Mouse (Mus musculus): ENCODE measurements at regions not wholly inside any gene's neighbourhood (a gene's known extent, or its start where the extent isn't known, plus 50 kb on each side); places are given as distances from the start of the nearest gene placed in this dataset.

DNA sequence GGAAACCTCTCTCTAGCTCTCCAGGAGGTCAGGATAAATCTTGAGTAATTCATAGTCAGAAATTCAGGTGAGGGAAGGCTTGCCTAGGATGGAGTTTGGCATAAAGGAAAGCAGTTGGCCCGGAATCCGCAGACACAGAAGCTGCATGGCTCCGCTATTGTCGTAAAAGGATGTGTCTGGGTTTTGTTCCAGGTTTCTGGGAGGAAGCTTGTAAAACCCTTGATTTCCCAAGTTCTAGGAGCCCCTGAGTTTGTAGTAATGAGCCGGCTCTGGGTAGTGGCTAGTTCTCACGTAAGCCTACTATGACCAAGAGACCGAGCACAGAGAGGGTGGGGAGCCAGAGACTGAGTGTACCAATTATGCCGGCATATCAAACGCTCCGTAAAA lies 52.7 kb upstream of the Gm21915 start:
- DNase-seq (ENCODE audit: low spot score in 2 of 2), result no peak

DNA sequence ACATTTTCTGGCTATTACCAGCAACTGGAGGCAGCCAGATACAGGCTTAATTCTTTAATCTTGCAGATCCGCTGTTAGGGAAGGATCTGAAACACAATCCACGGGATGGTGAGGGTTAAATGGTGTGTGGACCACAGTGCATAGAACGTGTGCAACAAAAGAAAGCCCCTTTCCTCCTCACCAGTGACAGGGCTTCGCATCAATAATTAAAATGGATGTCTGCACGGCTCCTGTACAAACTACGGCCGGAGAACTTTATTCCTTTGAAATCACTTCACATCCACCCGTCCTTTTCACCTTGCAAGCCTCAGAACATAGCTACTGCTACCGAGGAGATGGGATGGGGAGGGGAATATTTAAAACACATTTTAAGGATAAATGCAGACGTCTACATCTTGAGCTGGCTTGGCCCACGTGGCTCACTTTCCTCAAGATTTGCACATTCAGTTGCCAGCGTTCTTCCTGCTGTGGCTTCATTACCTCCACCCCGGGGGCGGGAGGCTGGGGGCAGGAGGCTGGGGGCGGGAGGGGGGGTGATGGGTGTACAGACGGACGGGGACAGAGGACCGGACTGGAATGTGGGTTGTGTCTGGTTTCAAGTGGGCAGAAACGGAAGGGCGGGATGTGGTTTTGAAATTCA lies 53.3 kb upstream of the Gm21915 start:
- DNase-seq (ENCODE audit: low spot score in 2 of 2), result no peak

DNA sequence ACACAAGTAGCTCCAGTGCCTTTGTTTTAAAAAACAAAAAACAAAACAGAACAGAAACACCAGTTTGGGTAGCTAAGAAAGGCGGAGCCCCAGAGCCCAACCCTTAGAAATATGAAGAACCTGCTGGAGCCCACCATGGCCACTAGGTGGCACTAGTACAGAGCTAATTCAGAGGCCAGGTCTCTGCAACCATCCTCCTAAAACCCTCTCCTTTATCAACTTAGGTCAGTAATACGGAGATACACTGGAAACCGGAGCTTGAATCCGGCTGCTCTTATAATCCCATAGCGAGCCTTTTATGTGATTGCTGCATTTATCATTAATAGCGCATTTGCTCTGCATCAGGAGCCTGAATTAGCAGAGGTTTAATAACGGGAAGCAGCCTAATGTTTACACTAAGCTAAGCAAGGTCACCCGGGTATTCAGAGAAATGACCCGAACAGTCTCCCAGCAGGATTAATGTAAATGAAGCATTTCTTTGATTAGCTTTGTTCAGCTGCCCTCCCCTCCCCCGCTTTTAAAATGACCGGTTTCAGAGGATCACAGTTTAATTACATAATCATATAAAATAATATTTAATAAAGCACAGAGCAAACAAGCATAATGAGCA lies 53.9 kb upstream of the Gm21915 start:
- peak; percentile 44 to 70 for DNase-seq (ENCODE audit: low spot score in 2 of 2)

DNA sequence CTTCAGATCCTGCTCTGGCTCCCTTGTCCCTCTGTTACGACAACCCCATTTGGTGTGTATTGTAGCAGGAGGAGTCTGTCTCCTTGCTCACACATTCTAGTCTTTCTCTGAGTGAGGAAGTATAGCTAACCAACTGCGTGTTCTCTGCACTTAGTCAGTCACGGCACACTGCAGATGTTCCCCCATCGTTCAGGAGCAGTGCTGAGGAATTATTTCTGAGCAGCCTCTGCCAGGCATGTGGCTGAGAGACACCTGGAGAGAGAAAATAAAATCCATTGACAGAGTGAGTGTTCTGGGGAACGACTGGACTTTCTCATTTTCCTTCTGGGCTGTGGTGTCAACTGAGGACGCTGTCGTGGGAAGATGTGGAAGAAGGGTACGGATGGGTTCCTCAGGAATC lies 54.5 kb upstream of the Gm21915 start:
- no peak for DNase-seq (ENCODE audit: low spot score in 2 of 2)

DNA sequence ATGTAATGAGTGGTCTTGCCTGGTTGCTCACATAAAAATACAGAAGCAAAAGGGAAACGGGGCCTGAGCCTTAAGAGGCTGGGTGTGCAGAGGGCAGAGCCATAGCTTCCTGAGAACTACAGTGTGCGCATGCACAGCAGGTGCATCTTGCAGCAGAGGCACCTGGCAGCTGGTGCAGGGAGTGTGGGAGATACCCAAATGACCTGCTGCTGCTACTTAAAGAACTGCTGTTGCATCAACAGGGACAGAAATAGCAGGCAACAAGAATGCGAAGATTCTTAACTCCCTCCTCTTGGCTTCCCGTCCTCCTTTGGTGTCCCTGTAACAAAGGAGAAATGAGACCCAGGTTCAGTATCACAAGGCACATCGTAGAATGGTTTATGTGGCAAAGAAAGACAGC lies 56.3 kb upstream of the Gm21915 start:
- DNase-seq (ENCODE audit: low spot score in 2 of 2), result no peak

DNA sequence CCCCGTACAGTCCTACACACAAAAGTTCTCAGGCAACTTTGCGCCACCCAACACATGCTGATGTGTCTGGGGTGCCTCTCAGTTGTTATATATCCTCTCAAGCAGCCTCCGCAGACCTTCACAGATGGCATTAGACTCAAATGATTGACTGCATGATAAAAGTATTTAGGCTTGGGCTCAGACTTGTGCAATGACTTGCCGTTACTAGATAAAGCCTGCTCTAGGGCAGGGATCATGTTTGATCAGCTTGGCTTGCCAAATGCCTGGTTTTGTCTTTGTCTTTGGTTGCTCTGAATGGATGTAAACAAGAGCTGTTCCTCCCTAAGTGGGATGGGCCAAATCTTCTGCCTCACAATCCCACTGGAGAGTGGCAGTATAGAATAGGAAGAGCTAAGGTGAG lies 57.2 kb upstream of the Gm21915 start:
- no peak for DNase-seq (ENCODE audit: low spot score in 2 of 2)

DNA sequence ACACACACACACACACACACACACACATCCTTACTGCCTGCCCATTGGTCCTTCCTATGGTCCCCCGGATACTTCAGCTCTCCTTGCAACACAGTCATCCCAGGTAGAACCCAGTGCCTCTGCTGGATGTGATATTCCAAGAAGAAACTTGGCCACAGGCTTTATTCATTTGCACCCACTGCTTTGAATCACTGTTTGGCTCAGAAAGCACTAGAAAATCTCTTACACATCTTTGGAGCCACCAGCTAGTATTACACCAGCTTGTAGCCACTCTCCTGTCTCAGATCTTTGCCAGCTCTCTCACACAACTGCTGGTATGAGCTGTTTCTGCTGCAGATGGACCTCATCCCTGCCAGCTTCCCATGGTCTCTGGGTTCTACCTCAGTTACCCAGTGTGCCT lies 57.7 kb upstream of the Gm21915 start:
- DNase-seq (ENCODE audit: low spot score in 2 of 2), result no peak

DNA sequence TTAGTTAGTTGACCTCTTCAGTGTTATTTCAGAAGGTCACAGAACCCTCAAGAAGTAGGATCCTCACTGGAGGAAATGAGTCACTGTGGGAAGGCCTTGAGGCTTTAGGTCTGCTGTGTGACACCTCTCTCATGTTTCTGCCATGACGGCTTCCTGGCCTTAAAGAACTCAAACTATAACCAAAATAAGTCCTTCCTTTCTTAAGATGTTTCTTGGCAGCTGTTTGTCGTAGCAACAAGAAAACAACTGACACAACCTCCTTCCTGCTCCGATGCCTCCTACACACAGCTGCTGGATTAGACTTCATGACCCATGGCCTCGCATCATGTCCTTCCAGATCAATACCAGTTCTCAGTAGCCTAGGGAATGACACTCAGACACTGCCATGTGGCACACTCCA lies 58.1 kb upstream of the Gm21915 start:
- no peak for DNase-seq (ENCODE audit: low spot score in 2 of 2)

DNA sequence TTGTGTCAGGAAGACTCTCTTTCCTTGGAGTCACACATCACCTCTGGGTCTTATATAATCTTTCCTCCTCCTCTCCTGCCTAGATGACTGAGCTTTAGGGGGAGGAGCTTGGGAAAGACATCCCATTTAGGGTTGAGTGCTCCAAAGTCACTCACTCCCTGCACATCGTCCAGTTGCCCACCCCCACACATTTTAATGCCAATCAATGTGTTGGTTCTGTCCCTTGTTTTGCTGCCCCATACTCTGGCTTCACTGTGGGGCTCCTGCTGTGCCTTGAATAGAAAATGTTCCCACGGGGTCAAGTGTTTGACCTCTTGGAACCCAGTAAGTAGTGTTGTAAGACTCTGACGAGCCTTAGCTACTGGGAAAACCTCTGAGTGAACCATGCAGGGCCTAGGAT lies 58.8 kb upstream of the Gm21915 start:
- DNase-seq (ENCODE audit: low spot score in 2 of 2), result no peak

DNA sequence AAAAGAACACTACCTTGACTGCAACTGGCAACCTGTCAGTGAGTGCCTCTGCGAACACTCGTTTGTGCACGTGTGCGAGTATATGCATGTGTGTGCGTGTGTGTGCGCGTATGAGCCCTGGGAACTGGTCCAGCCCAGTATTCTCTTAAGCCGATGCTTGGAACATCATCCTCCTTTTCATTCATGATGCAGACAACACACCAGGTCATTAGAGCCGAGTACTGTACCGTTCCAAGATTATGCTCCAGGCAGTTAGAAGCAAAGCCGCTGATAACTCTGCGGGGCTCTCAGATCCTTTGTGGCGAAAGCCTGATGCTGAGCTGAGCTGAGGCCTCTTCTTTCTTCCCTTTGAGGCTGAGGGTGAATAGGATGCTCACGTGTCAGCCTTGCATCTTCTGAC lies 61.8 kb upstream of the Gm21915 start:
- no peak for DNase-seq (ENCODE audit: low spot score in 2 of 2)

DNA sequence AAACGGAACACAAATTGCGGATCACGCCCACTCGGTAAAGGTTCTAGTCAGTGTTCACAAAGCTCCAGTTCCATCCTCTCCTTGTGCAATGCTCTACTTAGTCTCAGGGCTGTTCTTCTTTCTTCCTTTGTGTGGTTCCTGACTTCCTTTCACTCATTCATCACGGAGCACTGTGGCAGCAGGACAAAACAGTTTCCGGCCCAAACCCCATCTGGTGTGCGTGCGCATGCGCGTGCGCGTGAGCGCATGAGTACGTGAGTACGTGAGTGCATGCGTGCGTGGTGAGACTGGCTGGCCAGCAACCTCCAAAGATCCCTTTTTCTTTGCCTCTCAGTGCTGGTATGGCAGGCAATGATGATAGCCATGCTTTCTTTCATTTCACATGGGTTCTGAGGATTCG lies 62.5 kb upstream of the Gm21915 start:
- no peak for DNase-seq (ENCODE audit: low spot score in 2 of 2)

DNA sequence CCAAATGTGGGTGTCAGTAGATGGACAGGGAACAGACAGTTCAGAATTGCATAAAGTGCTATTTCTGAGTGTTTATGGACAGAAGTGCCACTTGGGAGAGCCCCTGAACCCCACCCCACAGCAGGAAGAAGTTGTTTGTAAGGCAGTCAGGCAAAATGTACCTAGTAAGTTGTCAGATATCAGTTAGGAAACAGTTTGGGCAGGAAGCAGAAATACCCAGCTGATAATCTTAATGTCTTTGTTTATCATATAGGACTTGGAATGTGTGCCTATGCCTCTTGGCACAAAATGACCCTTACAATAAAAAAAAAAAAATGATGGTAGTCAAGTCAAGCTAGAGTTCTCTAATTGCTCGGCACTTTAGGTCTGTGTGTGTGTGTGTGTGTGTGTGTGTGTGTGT lies 66.9 kb upstream of the Gm21915 start:
- no peak for DNase-seq (ENCODE audit: low spot score in 2 of 2)

DNA sequence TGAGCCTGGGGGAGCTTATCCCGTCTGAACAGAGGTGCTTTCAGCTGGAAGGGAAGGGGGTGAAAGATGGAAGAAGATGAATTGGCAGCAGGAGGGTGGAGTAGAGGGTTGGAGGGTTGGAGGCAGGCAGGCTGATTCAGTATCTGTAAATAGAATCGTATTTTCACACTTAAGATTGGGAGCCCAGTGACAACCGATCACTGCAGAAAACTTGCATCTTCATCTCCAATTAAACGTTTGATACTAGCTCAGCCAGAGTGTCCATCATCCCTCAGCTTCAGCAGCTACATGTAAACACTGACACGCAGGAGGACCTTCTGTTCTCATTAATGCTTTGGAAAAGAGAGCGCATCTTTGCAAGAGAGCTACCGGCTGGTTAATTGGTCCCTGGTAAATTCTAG lies 67.2 kb upstream of the Gramd1b start:
- DNase-seq (ENCODE audit: low spot score in 2 of 2), result no peak

DNA sequence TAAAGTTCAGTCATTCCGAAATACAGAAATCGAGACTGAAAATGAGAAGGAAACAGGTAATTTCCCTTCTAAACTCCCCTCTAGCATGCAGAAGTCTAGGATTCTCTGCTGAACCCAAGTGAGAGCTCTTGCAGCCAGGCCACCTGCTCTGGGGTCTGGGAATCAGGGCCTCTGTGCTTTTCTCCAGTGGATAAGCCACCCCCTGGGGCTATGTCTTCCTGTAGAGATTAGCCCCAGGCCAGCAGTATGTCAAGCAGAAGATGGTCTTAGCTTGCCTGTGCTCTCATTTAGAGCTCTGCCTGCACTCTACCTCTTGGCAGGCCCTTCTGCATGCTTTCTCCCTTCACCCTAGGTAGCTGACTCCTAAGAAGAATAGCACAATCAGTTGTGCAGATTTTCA lies 56.2 kb upstream of the Gramd1b start:
- no peak for DNase-seq (ENCODE audit: low spot score in 2 of 2)

DNA sequence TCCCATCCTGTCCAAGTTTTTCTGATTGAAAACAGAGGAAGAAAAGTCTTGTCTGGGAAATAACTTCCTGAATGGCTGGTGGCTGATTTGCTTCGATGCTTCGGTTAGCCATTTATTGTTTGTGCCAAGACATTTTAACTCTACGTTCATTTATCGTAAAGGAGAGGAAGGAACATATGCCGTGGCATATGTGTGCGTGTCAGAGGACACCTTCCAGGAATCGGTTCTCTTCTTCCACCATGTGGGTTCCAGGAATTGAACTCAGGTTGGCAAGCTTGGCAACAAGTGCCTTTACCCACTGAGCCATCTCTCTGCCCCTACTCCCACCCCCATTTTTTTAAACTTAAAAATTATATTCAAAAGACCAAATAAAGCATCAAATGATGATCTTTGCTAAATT lies 55.4 kb upstream of the Gramd1b start:
- DNase-seq (ENCODE audit: low spot score in 2 of 2), result no peak

DNA sequence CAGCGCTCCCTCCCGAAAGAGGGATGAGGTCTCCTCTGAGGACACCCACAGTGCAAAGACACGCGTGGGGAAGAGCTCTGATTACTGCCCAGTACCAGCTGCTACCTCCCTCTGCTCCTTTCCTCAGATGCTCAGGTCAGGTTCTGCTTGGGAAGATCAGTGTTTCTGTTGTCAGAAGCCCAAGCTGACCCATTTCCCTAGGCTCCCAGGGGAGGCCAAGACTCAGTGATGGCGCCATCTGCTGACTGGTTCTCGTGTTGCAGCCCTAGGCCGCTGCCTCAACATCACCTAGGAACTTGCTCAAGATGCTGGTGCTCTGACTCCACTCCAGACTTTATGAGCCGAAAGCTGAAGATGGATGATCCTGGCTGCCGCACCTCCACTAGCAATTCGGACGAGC lies 52.4 kb upstream of the Gramd1b start:
- peak; percentile 47 to 51 for DNase-seq (ENCODE audit: low spot score in 2 of 2)

DNA sequence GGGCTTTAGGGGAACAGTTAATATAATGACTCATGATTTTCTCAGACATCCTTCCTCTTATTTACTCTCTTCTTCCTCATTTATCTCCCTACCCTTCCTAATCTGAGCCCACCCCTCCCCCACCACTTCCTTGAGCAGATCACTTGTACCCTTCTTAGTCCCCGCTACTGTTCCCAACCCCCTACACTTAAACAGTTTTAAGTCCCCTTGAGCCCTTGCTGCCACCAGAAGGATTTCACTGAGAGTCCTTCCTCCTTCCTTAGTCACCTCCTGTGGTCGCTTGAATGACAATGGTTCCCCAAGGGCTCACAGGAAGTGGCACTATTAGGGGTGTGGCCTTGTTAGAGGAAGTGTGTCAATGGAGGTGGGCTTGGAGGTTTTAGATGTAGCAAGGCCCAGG lies 50.7 kb upstream of the Gramd1b start:
- DNase-seq (ENCODE audit: low spot score in 2 of 2), result no peak

Data from gastrocnemius, postnatal 4 days (tissue).